Mouse (Mus musculus) CH12.LX (cell line): ENCODE data around the gene Kcnh2. TPM values are rescaled to one million over a fixed set of nuclear protein-coding genes. Genes with fewer than 3 reads are reported as not detected.
A peak's percentile ranks its signal among the peaks of the same experiment; 100 is the strongest.

Source experiments
- DNase-seq: peaks from one replicate; pipeline ENCODE4 v3.0.0-alpha.2; 2013; ENCODE audit errors: extremely low read depth
- H3K27ac ChIP-seq: 2 replicates; pipeline ENCODE4 v1.5.1; 2012; ENCODE audit warnings: low read depth, mild to moderate bottlenecking, control low read depth, moderate library complexity; ENCODE audit not compliant: insufficient read depth
- H3K27me3 ChIP-seq: replicated peaks from 2 replicates; pipeline ENCODE3; 2012; ENCODE audit warnings: inconsistent platforms
- H3K36me3 ChIP-seq, 2 experiments: replicated peaks in 1 of 2; 2 replicates each; pipeline versions ENCODE3 to v1.6.1; 2012; ENCODE audit warnings: inconsistent platforms in 1 of 2, low read length in 1 of 2, mild to moderate bottlenecking in 1 of 2, mixed read lengths in 1 of 2, moderate library complexity in 1 of 2; ENCODE audit not compliant: control insufficient read depth in 1 of 2, insufficient read depth in 1 of 2
- H3K4me1 ChIP-seq, 2 experiments: 2 replicates each; pipeline ENCODE4 v1.6.1; 2012; ENCODE audit warnings: inconsistent platforms in 1 of 2, moderate library complexity in 1 of 2; ENCODE audit not compliant: insufficient read depth in 2 of 2, control insufficient read depth in 1 of 2
- H3K4me2 ChIP-seq: 2 replicates; pipeline ENCODE4 v1.6.1; 2012; ENCODE audit warnings: low read depth, mild to moderate bottlenecking, control low read depth; ENCODE audit not compliant: poor library complexity, insufficient read depth, severe bottlenecking
- H3K4me3 ChIP-seq, 3 experiments: fragments of 150-350 bp in 1 of 3; sonication (generic) in 1 of 3; replicated peaks in 1 of 3; 2 replicates each; pipeline versions ENCODE3 to v1.5.1; 2011 to 2012; ENCODE audit warnings: low read depth in 2 of 3, low read length in 2 of 3, mild to moderate bottlenecking in 2 of 3, moderate library complexity in 2 of 3, control low read depth in 1 of 3, improper control_type of control experiment in 1 of 3, inconsistent platforms in 1 of 3, mixed read lengths in 1 of 3; ENCODE audit not compliant: poor library complexity in 1 of 3
- H3K79me2 ChIP-seq: replicated peaks from 2 replicates; pipeline ENCODE4 v1.6.1; 2012; ENCODE audit warnings: mild to moderate bottlenecking, moderate library complexity; ENCODE audit not compliant: control insufficient read depth, poor library complexity, insufficient read depth, severe bottlenecking; ENCODE audit errors: extremely low read depth
- H3K9ac ChIP-seq: 2 replicates; pipeline ENCODE4 v1.6.1; 2012; ENCODE audit warnings: low read depth, mild to moderate bottlenecking, control low read depth, moderate library complexity; ENCODE audit not compliant: insufficient read depth
- H3K9me3 ChIP-seq: replicated peaks from 2 replicates; pipeline ENCODE3; 2012; ENCODE audit warnings: low read length, inconsistent platforms, mixed read lengths
- BHLHE40 ChIP-seq: IDR thresholded peaks from 2 replicates; pipeline ENCODE4 v1.6.1; 2011; ENCODE audit warnings: mild to moderate bottlenecking, low read depth, low read length, improper control_type of control experiment
- CHD1 ChIP-seq: IDR thresholded peaks from 2 replicates; pipeline ENCODE4 v1.6.1; 2012; ENCODE audit warnings: low read depth, low read length, improper control_type of control experiment, inconsistent platforms
- CHD2 ChIP-seq: IDR thresholded peaks from 2 replicates; pipeline ENCODE4 v1.6.1; 2011; ENCODE audit warnings: low read length, improper control_type of control experiment
- E2F4 ChIP-seq: IDR thresholded peaks from 2 replicates; pipeline ENCODE4 v1.6.1; 2011; ENCODE audit warnings: low read depth, low read length, improper control_type of control experiment; ENCODE audit not compliant: insufficient replicate concordance
- EP300 ChIP-seq: IDR thresholded peaks from 2 replicates; pipeline ENCODE4 v1.6.1; 2011; ENCODE audit warnings: low read length, improper control_type of control experiment
- ETS1 ChIP-seq: conservative IDR thresholded peaks from 2 replicates; pipeline ENCODE4 v1.6.1; 2012; ENCODE audit warnings: low read depth, mild to moderate bottlenecking, inconsistent platforms, low read length, improper control_type of control experiment, moderate library complexity
- GABPA ChIP-seq: IDR thresholded peaks from 2 replicates; pipeline ENCODE4 v1.6.1; 2012; ENCODE audit warnings: low read depth, low read length, improper control_type of control experiment, inconsistent platforms; ENCODE audit not compliant: insufficient replicate concordance
- HCFC1 ChIP-seq: IDR thresholded peaks from 2 replicates; pipeline ENCODE4 v1.6.1; 2012; ENCODE audit warnings: low read depth, mild to moderate bottlenecking, inconsistent platforms, low read length, improper control_type of control experiment
- JUN ChIP-seq: IDR thresholded peaks from 2 replicates; pipeline ENCODE4 v1.6.1; 2011; ENCODE audit warnings: low read depth, mild to moderate bottlenecking, low read length, improper control_type of control experiment, moderate library complexity; ENCODE audit not compliant: insufficient read depth
- JUND ChIP-seq: conservative IDR thresholded peaks from 2 replicates; pipeline ENCODE4 v1.6.1; 2011; ENCODE audit warnings: low read depth, low read length, improper control_type of control experiment
- KAT2A ChIP-seq: IDR thresholded peaks from 2 replicates; pipeline ENCODE4 v1.6.1; 2012; ENCODE audit warnings: low read length, improper control_type of control experiment, inconsistent platforms; ENCODE audit not compliant: insufficient replicate concordance
- MAFK ChIP-seq: IDR thresholded peaks from 2 replicates; pipeline ENCODE4 v1.6.1; 2011; ENCODE audit warnings: low read length, improper control_type of control experiment; ENCODE audit not compliant: insufficient replicate concordance
- MAZ ChIP-seq: IDR thresholded peaks from 2 replicates; pipeline ENCODE4 v1.6.1; 2012; ENCODE audit warnings: low read depth, mild to moderate bottlenecking, inconsistent platforms, low read length, improper control_type of control experiment, moderate library complexity
- MEF2A ChIP-seq: IDR thresholded peaks from 2 replicates; pipeline ENCODE4 v1.6.1; 2014; ENCODE audit warnings: low read depth, mild to moderate bottlenecking, inconsistent platforms, low read length, improper control_type of control experiment, borderline replicate concordance
- MXI1 ChIP-seq: IDR thresholded peaks from 2 replicates; pipeline ENCODE4 v1.6.1; 2011; ENCODE audit warnings: mild to moderate bottlenecking, low read depth, low read length, improper control_type of control experiment
- MYC ChIP-seq: IDR thresholded peaks from 2 replicates; pipeline ENCODE4 v1.6.1; 2011; ENCODE audit warnings: low read depth, mild to moderate bottlenecking, improper control_type of control experiment, low read length
- PAX5 ChIP-seq: IDR thresholded peaks from 2 replicates; pipeline ENCODE4 v1.6.1; 2012; ENCODE audit warnings: low read length, inconsistent platforms, mixed read lengths
- POLR2AphosphoS2 ChIP-seq: IDR thresholded peaks from 2 replicates; pipeline ENCODE4 v1.6.1; 2011; ENCODE audit warnings: low read depth, low read length, improper control_type of control experiment
- RAD21 ChIP-seq: IDR thresholded peaks from 2 replicates; pipeline ENCODE4 v1.6.1; 2011; ENCODE audit warnings: low read depth, mild to moderate bottlenecking, low read length, improper control_type of control experiment, moderate library complexity
- RCOR1 ChIP-seq: conservative IDR thresholded peaks from 2 replicates; pipeline ENCODE4 v1.6.1; 2012; ENCODE audit warnings: low read depth, mild to moderate bottlenecking, inconsistent platforms, low read length, improper control_type of control experiment
- SIN3A ChIP-seq: IDR thresholded peaks from 2 replicates; pipeline ENCODE4 v1.6.1; 2012; ENCODE audit warnings: low read length, improper control_type of control experiment, inconsistent platforms
- SMC3 ChIP-seq: IDR thresholded peaks from 2 replicates; pipeline ENCODE4 v1.6.1; 2011; ENCODE audit warnings: low read depth, low read length, improper control_type of control experiment
- TBP ChIP-seq: conservative IDR thresholded peaks from 2 replicates; pipeline ENCODE4 v1.6.1; 2011; ENCODE audit warnings: low read depth, low read length, improper control_type of control experiment
- TCF12 ChIP-seq: IDR thresholded peaks from 2 replicates; pipeline ENCODE4 v1.6.1; 2014; ENCODE audit warnings: low read depth, mild to moderate bottlenecking, inconsistent platforms, low read length, improper control_type of control experiment
- USF2 ChIP-seq: conservative IDR thresholded peaks from 2 replicates; pipeline ENCODE4 v1.6.1; 2011; ENCODE audit warnings: low read depth, low read length, improper control_type of control experiment
- ZNF384 ChIP-seq: IDR thresholded peaks from 2 replicates; pipeline ENCODE4 v1.6.1; 2012; ENCODE audit warnings: low read depth, low read length, improper control_type of control experiment, inconsistent platforms
- dilution Hi-C: fragments of 300-500 bp; cut with MboI; formaldehyde crosslinking; loops from 2 replicates; pipeline ENCODE4 v1.14.3; 2020; ENCODE audit warnings: low sequenced_read_pairs; ENCODE audit not compliant: extremely low pct_unique_long_range_greater_than_20kb, extremely low pct_ligation_motif_present
- in situ Hi-C: fragments of 300-500 bp; cut with MboI; formaldehyde crosslinking; loops from 3 replicates; pipeline ENCODE4 v1.14.3; 2019; ENCODE audit warnings: low sequenced_read_pairs, low pct_ligation_motif_present, low pct_unique_long_range_greater_than_20kb, mixed read lengths
- polyA plus RNA-seq: library from polyadenylated mRNA; unstranded; fragments of >175 nt; gene quantifications from 2 replicates; pipeline ENCODE4 v1.2.1, GENCODE M21; 2012; ENCODE audit warnings: low read depth; ENCODE audit not compliant: insufficient read length
- total RNA-seq, 2 experiments: library from RNA; depleted of rRNA; stranded (reverse); fragments of 300-350 nt in 1 of 2; fragments of >200 nt in 1 of 2; gene quantifications; 2 replicates each; pipeline ENCODE4 v1.2.3; 2012 to 2014

Kcnh2 gene
- total and polyA plus RNA-seq, 3 experiments: 0.30 to 2.8 (median 0.59) TPM

- no peak overlapping the region for H3K4me2 ChIP-seq
- dilution Hi-C loops (no loop called here), in situ Hi-C loops (loop anchor here (5.0 kb wide), 1 partner anchor 33 kb away; no protein-coding TSS in a partner anchor)
- DNase-seq: no peak
- H3K79me2 ChIP-seq: no peaks in the 10 kb centered on the region
- no peak overlapping the region for H3K9ac ChIP-seq
- H3K27me3 ChIP-seq: peaks cover 48% of the 10 kb centered on the region
- H3K27ac ChIP-seq: no peak overlapping the region
- no peaks in the 10 kb centered on the region for H3K9me3 ChIP-seq
- no peaks in the 10 kb centered on the region for H3K36me3 ChIP-seq
- no peak overlapping the region for H3K4me3 ChIP-seq
- no peak for TF ChIP-seq HCFC1
- TF ChIP-seq RCOR1: no peak
- no peak for TF ChIP-seq ZNF384
- TF ChIP-seq USF2: no peak
- TF ChIP-seq MAFK: no peak
- TF ChIP-seq SIN3A: no peak
- TF ChIP-seq MAZ: no peak
- TF ChIP-seq KAT2A: no peak
- no peak for TF ChIP-seq TCF12
- TF ChIP-seq JUND: no peak
- no peak for TF ChIP-seq JUN
- no peak for TF ChIP-seq CHD1
- no peak for TF ChIP-seq E2F4
- no peak for TF ChIP-seq MEF2A
- TF ChIP-seq GABPA: no peak
- peaks cover 0 to 10% of the 10 kb centered on the region in 2 experiments; a peak in 2 of 4 replicates for H3K4me1 ChIP-seq
Observed at GRCm38 (mm10) chr5:24320467-24320813, 31.0 kb downstream of the Kcnh2 start.

- dilution Hi-C loops (no loop called here), in situ Hi-C loops (loop anchor here (5.0 kb wide), 1 partner anchor 33 kb away; no protein-coding TSS in a partner anchor)
- H3K4me1 ChIP-seq: peaks cover 0 to 12% of the 10 kb centered on the region in 2 experiments; a peak in 2 of 4 replicates
- no peaks in the 10 kb centered on the region for H3K36me3 ChIP-seq
- H3K79me2 ChIP-seq: no peaks in the 10 kb centered on the region
- H3K27me3 ChIP-seq: peaks cover 45% of the 10 kb centered on the region
- H3K9ac ChIP-seq: no peak overlapping the region
- no peaks in the 10 kb centered on the region for H3K9me3 ChIP-seq
- no peak overlapping the region for H3K4me3 ChIP-seq
- DNase-seq: peak; percentile 19
- H3K4me2 ChIP-seq: no peak overlapping the region
- no peak for TF ChIP-seq SIN3A
- no peak for TF ChIP-seq SMC3
- TF ChIP-seq KAT2A: no peak
- TF ChIP-seq PAX5: no peak
- TF ChIP-seq CHD2: no peak
- no peak for TF ChIP-seq RAD21
- no peak for TF ChIP-seq MAFK
- TF ChIP-seq JUN: no peak
- TF ChIP-seq ETS1: no peak
- no peak for TF ChIP-seq TBP
- TF ChIP-seq GABPA: no peak
- no peak for TF ChIP-seq POLR2AphosphoS2
- no peak for TF ChIP-seq BHLHE40
- TF ChIP-seq EP300: no peak
- TF ChIP-seq MYC: no peak
- no peak for TF ChIP-seq MXI1
- TF ChIP-seq TCF12: no peak
- TF ChIP-seq E2F4: no peak
- no peak for TF ChIP-seq MAZ
- TF ChIP-seq, all 38 proteins: peak for 0
- H3K27ac ChIP-seq: no peak overlapping the region
Observed at GRCm38 (mm10) chr5:24319776-24320466, 31.5 kb downstream of the Kcnh2 start.
